Mouse (Mus musculus) spleen, adult 2 months (tissue): ENCODE data around the gene Comp. TPM values are rescaled to one million over a fixed set of nuclear protein-coding genes. Genes with fewer than 3 reads are reported as not detected.

Experiments
- DNase-seq, 2 experiments: peaks; one replicate each; pipeline versions ENCODE4 v3.0.0 to v3.0.0-alpha.2; 2012 to 2021; ENCODE audit warnings: low spot score in 2 of 2, low read depth in 1 of 2
- H3K27ac ChIP-seq: fragments of 200-500 bp; 2 replicates; pipeline ENCODE4 v1.5.1; 2012; ENCODE audit warnings: low read length, inconsistent platforms; ENCODE audit not compliant: insufficient read depth
- H3K27me3 ChIP-seq: fragments of 200-500 bp; 2 replicates; pipeline ENCODE4 v1.6.1; 2012; ENCODE audit warnings: mild to moderate bottlenecking, moderate library complexity, low read length, inconsistent platforms; ENCODE audit not compliant: control insufficient read depth, insufficient read depth
- H3K36me3 ChIP-seq: fragments of 200-500 bp; 2 replicates; pipeline ENCODE4 v1.6.1; 2012; ENCODE audit warnings: mild to moderate bottlenecking, low read length, inconsistent platforms; ENCODE audit not compliant: control insufficient read depth, insufficient read depth
- H3K4me1 ChIP-seq: fragments of 200-500 bp; 2 replicates; pipeline ENCODE4 v1.6.1; 2011; ENCODE audit warnings: inconsistent platforms; ENCODE audit not compliant: control insufficient read depth, insufficient read depth, insufficient read length
- H3K4me3 ChIP-seq: fragments of 200-500 bp; 2 replicates; pipeline ENCODE4 v1.5.1; 2011; ENCODE audit warnings: mild to moderate bottlenecking, inconsistent platforms; ENCODE audit not compliant: insufficient read depth, insufficient read length; ENCODE audit errors: extremely low read depth
- CTCF ChIP-seq: fragments of 200-500 bp; IDR thresholded peaks from 2 replicates; pipeline ENCODE4 v1.5.1; 2011; ENCODE audit warnings: mild to moderate bottlenecking, inconsistent platforms; ENCODE audit not compliant: insufficient read depth, insufficient read length, insufficient replicate concordance; ENCODE audit errors: extremely low read depth
- POLR2A ChIP-seq: fragments of 200-500 bp; IDR thresholded peaks from 2 replicates; pipeline ENCODE4 v1.6.1; 2011; ENCODE audit warnings: low read depth, low read length, inconsistent platforms
- WGBS: fragments of 180-500 bp; shearing (Covaris S2); methylation state at CpG from one replicate; pipeline ENCODE4 v1.1.7; 2018; 5-methylcytosine and 5-hydroxymethylcytosine counted together
- polyA plus RNA-seq: library from polyadenylated mRNA; depleted of rRNA; stranded (reverse); fragments of >200 nt; gene quantifications from 2 replicates; pipeline ENCODE4 v1.2.3, GENCODE M21; 2012

Gene Comp
- polyA plus RNA-seq, 1 experiment, result 0.46 TPM

GRCm38 (mm10) chr8:70409019-70409418 is 35.7 kb downstream of the Comp start:
- WGBS, result 92% methylated on average over 10 of the region's 10 CpGs
- Histone ChIP-seq H3K4me3 (no peak overlapping the region), H3K27me3 (no peaks in the 10 kb centered on the region), H3K4me1 (no peaks in the 10 kb centered on the region), H3K27ac (no peak overlapping the region), H3K36me3 (no peaks in the 10 kb centered on the region)
- TF ChIP-seq POLR2A, result no peak
- no peak for DNase-seq

DNA sequence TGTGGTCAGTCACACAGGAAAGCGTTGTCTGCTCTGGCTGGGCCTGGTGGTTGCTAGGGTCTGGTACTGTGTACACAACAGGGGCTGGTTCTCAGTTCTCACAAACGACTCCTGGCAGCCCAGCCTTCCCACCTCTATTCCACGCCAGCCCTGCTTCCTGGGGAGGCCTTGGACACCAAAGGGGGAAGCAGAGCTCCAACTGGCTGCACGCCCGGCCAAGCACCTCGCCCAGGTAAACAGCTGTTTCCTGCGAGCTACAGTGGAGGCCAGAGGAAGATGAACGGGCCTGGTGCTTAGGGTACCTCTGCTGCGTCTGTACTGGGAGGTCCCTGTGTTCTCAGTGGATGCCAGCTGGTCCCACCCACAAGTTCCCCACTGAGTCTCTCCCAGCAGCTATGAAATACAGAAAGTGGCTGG is 36.1 kb downstream of the Comp start:
- Histone ChIP-seq H3K36me3 (no peaks in the 10 kb centered on the region), H3K27me3 (no peaks in the 10 kb centered on the region), H3K4me3 (no peak overlapping the region), H3K4me1 (no peaks in the 10 kb centered on the region), H3K27ac (no peak overlapping the region)
- TF ChIP-seq POLR2A, result no peak
- no peak for TF ChIP-seq CTCF
- no peak for DNase-seq
- WGBS, result 51% methylated on average over 9 of the region's 9 CpGs

DNA sequence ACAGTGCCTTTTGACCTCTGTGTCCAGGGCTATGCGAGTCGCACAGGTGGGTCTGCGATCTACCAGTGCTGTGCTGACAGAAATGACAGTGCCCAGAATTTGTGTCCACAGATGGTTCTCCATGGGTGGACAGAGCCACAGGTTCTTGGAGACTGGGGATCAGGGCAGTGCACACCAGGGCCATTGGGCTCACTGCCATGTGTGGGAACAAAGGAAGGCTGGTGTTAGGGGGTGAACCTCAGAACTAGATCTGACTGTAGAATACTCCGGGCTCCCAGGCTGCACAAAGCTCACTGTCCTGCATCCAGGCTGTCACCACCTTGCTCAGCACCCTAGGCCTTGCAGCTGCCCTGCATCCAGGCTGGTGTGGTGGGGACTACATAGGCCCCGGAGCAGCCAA is 36.9 kb downstream of the Comp start:
- Histone ChIP-seq H3K27me3 (no peaks in the 10 kb centered on the region), H3K4me1 (no peaks in the 10 kb centered on the region)
- TF ChIP-seq POLR2A (no peak), CTCF (no peak)

DNA sequence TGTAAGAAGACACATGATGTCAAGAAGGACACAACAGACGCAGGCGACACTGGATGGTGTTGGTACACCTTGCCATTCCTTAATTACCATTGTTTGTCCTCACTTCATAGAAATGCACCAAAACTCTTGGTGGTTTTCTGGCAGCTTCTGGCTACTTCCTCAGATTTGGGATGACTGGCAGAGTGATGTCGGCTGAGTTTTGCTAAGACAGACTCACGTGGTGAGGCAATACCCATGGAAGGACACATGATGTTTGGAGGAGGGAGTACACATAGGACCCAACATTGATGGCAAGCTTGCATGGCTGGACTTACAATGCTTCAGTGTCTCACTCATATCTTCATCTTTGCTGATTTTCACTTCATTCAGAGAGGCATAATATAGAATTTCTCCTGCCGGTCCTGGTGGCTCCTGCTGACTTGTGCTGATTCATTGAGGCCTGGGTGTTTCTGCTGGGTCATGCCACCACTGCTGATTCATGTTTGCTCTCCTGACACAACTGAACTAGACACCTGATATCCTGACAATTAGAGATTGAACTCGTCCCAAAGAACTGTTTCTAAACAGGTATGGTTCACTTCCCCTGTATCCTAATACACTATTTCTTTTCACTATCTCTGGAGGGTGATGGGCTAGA is 41.1 kb downstream of the Comp start:
- no peak for TF ChIP-seq CTCF
- TF ChIP-seq POLR2A, result no peak

More for the DNA sequence above, 36.9 kb downstream of the Comp start:
- no peak for DNase-seq
- H3K27ac ChIP-seq, result no peak overlapping the region
- H3K4me3 ChIP-seq, result no peak overlapping the region
- WGBS, result 93% methylated on average over 5 of the region's 5 CpGs
- H3K36me3 ChIP-seq, result no peaks in the 10 kb centered on the region

DNA sequence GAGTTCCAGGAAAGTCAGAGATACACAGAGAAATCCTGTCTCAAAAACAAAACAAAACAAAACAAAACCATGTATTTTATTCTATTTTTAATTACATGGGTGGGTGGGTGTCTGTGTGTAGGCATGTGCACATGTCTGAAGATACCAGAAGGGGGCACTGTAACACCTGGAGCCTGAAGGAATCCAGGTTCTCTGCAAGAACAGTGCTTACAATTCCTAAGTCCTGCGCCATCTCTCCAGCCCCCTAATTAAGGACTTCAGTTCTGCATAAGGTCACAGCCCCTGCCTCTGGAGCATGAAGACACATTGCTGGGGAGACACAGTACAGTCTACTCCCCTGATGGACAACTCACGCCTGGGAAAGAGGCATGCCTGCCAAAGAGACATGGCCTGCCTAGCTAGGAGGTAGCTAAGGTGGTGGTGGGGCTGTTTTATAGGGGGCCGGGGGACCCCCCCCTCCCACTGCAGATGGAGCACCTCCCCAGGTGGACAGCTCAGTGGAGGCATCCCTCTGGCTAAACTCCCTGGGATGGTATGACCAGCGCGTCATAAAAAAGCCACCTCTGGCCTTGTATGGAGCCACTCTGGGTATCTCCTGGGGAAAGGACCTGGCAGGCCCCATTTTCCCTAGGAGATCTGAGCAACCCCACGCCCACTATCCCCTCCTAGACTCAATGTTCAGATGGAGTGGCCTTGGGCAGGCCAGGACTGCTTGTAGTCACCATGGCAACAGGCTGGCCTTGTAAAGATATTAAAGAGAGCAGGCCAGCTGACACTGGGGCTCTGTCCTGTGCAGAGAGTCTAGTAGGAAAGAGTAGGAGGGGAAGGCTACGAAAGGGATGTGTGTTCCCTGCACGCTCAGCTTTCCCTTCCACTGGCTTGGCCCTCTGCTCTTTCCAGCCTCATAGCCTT is 42.4 kb downstream of the Comp start:
- H3K4me3 ChIP-seq, result no peak overlapping the region
- H3K27ac ChIP-seq, result no peak overlapping the region
- DNase-seq, result peak in 1 of 2 experiments; percentile 12
- TF ChIP-seq CTCF, result peak; percentile 22; the same call in 1 of the 2 replicates
- no peak for TF ChIP-seq POLR2A
- H3K4me1 ChIP-seq, result no peaks in the 10 kb centered on the region
- no peaks in the 10 kb centered on the region for H3K36me3 ChIP-seq
- no peaks in the 10 kb centered on the region for H3K27me3 ChIP-seq
- 93% methylated on average over 8 of the region's 8 CpGs for WGBS

More for the DNA sequence above, 41.1 kb downstream of the Comp start:
- H3K36me3 ChIP-seq, result no peaks in the 10 kb centered on the region
- no peaks in the 10 kb centered on the region for H3K4me1 ChIP-seq
- H3K27me3 ChIP-seq, result no peaks in the 10 kb centered on the region
- DNase-seq, result no peak
- H3K4me3 ChIP-seq, result no peak overlapping the region
- 82% methylated on average over 6 of the region's 6 CpGs for WGBS
- H3K27ac ChIP-seq, result no peak overlapping the region

DNA sequence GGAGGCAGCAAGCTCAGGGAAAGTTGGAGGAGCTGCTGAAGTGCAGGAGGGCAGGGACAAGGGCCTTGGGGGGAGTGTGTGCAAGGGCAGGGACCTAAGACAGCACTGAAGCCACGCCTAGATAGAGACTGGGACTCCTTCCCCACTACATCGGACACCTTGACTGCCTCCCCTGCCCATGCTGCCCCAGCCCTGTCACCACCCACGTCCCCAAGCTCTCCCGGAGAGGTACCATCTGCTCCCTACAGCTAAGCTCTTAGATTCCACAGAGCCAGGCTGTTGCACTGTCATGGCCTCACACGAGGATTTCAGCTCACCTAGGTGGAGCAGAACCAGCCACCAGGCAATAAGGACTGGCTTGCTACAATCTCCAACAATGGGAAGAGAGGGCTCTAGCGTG is 43.6 kb downstream of the Comp start:
- no peak for DNase-seq
- Histone ChIP-seq H3K4me3 (no peak overlapping the region), H3K4me1 (no peaks in the 10 kb centered on the region), H3K27ac (no peak overlapping the region), H3K27me3 (no peaks in the 10 kb centered on the region), H3K36me3 (no peaks in the 10 kb centered on the region)
- 88% methylated on average over 6 of the region's 6 CpGs for WGBS
- TF ChIP-seq POLR2A (no peak), CTCF (no peak)

DNA sequence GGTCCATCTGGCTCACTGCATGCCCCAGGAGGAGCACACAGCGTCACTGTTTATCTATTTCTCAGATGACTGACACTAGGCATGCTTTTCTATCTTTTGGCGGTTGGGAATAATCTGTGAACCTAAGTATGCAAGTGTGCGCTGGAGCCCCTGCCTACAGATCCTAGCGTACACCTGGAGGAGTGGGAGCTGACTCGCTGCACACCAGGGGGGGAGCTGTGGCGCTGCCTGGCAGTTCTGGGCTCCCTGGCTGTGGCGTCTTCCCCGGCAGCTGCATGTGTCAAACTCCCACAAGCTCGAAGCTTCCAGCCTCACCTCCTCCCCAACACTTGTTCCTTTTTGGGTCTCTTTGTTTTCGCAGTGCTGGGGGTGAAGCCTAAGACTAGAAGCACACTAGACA is 44.6 kb downstream of the Comp start:
- Histone ChIP-seq H3K27me3 (no peaks in the 10 kb centered on the region), H3K36me3 (no peaks in the 10 kb centered on the region), H3K27ac (no peak overlapping the region), H3K4me3 (no peak overlapping the region), H3K4me1 (no peaks in the 10 kb centered on the region)
- DNase-seq, result no peak
- no peak for TF ChIP-seq POLR2A
- no peak for TF ChIP-seq CTCF
- WGBS, result 64% methylated on average over 10 of the region's 10 CpGs
